Mouse (Mus musculus) frontal cortex, adult 2 months (tissue): ENCODE measurements around the gene Gm21719. TPM values are rescaled to one million over a fixed set of nuclear protein-coding genes. Genes with fewer than 3 reads are reported as not detected.
"Not testable (repeated sequence)": the region's sequence is repeated elsewhere in the genome, so short reads cannot be mapped to it uniquely, and the experiment has no call there.

Experiments used
- DNase-seq, 2 experiments: peaks; one replicate each; pipeline ENCODE4 v3.0.0; 2022; ENCODE audit warnings: low spot score in 1 of 2; ENCODE audit errors: extremely low spot score in 1 of 2
- polyA plus RNA-seq: library from polyadenylated mRNA; depleted of rRNA; stranded (reverse); fragments of >200 nt; gene quantifications from 2 replicates; pipeline ENCODE4 v1.2.3, GENCODE M21; 2012; rRNA removed

Gm21719 gene
- not detected in 2 replicates for polyA plus RNA-seq

GRCm38 (mm10) chrY:6682772-6683171, at the start of gene Gm21719:
Gene Gm21719, minus strand, starts transcription at chrY:6682872.
- not testable (repeated sequence) for DNase-seq

Other genes starting within 250 kb of the Gm21719 start
- not detected in 2 replicates for gene Gm28919, start 99.3 kb downstream of the Gm21719 start, polyA plus RNA-seq
- gene Gm20830, start 235.4 kb upstream of the Gm21719 start, polyA plus RNA-seq = not detected in 2 replicates